Mouse (Mus musculus): ENCODE results near the gene Nat9. TPM values are rescaled to one million over a fixed set of nuclear protein-coding genes. Genes with fewer than 3 reads are reported as not detected.

The Nat9 gene
- polyA plus RNA-seq, 1 experiment = 35.3 TPM

- DNase-seq = peak; percentile 100
- Histone ChIP-seq H3K36me3 (ENCODE audit: control insufficient read depth, insufficient read depth, low read length) (no peaks in the 10 kb centered on the region), H3K27me3 (replicated peaks; ENCODE audit: control insufficient read depth, insufficient read depth, low read length) (no peaks in the 10 kb centered on the region), H3K4me1 (ENCODE audit: control insufficient read depth, insufficient read depth, low read length) (peaks cover 13% of the 10 kb centered on the region), H3K27ac (ENCODE audit: insufficient read depth, low read depth, low read length) (peak within 1 kb of the TSS; percentile 77), H3K4me3 (ENCODE audit: insufficient read depth, low read depth, low read length) (peak within 1 kb of the TSS; percentile 87)
- WGBS = under 1% methylated on average over 47 of the region's 47 CpGs
- TF ChIP-seq CTCF (conservative IDR thresholded peaks at IDR 0.05; ENCODE audit: insufficient read depth, insufficient read length, low read depth, low read length) = no peak
- TF ChIP-seq POLR2A (IDR thresholded peaks at IDR 0.05; ENCODE audit: low read depth, low read length) = peak; percentile 95
Measured at GRCm38 (mm10) chr11:115162832-115163480, 24.7 kb downstream of the Nat9 start, which contains the start of gene Slc9a3r1. Gene Slc9a3r1 (plus strand): TSS chr11:115163341.

GRCm38 (mm10) chr11:115162205-115162601 lies 25.5 kb downstream of the Nat9 start:
- H3K27ac ChIP-seq (ENCODE audit: insufficient read depth, low read depth, low read length) = no peak overlapping the region
- TF ChIP-seq POLR2A (IDR thresholded peaks at IDR 0.05; ENCODE audit: low read depth, low read length) (no peak), CTCF (conservative IDR thresholded peaks at IDR 0.05; ENCODE audit: insufficient read depth, insufficient read length, low read depth, low read length) (no peak)
- H3K27me3 ChIP-seq (replicated peaks; ENCODE audit: control insufficient read depth, insufficient read depth, low read length) = no peaks in the 10 kb centered on the region
- WGBS = 44% methylated on average over 9 of the region's 9 CpGs
- DNase-seq = no peak
- peaks cover 8% of the 10 kb centered on the region; the same call in 1 of the 2 replicates for H3K4me1 ChIP-seq (ENCODE audit: control insufficient read depth, insufficient read depth, low read length)
- H3K36me3 ChIP-seq (ENCODE audit: control insufficient read depth, insufficient read depth, low read length) = no peaks in the 10 kb centered on the region
- no peak overlapping the region for H3K4me3 ChIP-seq (ENCODE audit: insufficient read depth, low read depth, low read length)

GRCm38 (mm10) chr11:115161578-115162204 lies 26.0 kb downstream of the Nat9 start:
- Histone ChIP-seq H3K4me1 (ENCODE audit: control insufficient read depth, insufficient read depth, low read length) (peaks cover 7% of the 10 kb centered on the region; the same call in 1 of the 2 replicates), H3K27me3 (replicated peaks; ENCODE audit: control insufficient read depth, insufficient read depth, low read length) (no peaks in the 10 kb centered on the region), H3K4me3 (ENCODE audit: insufficient read depth, low read depth, low read length) (no peak overlapping the region), H3K27ac (ENCODE audit: insufficient read depth, low read depth, low read length) (no peak overlapping the region), H3K36me3 (ENCODE audit: control insufficient read depth, insufficient read depth, low read length) (no peaks in the 10 kb centered on the region)
- TF ChIP-seq POLR2A (IDR thresholded peaks at IDR 0.05; ENCODE audit: low read depth, low read length) = no peak
- TF ChIP-seq CTCF (conservative IDR thresholded peaks at IDR 0.05; ENCODE audit: insufficient read depth, insufficient read length, low read depth, low read length) = no peak
- no peak for DNase-seq
- WGBS = 69% methylated on average over 9 of the region's 9 CpGs

GRCm38 (mm10) chr11:115160883-115161577 lies 26.6 kb downstream of the Nat9 start:
- Histone ChIP-seq H3K36me3 (ENCODE audit: control insufficient read depth, insufficient read depth, low read length) (no peaks in the 10 kb centered on the region), H3K4me3 (ENCODE audit: insufficient read depth, low read depth, low read length) (no peak overlapping the region), H3K4me1 (ENCODE audit: control insufficient read depth, insufficient read depth, low read length) (peaks cover 5% of the 10 kb centered on the region; the same call in 1 of the 2 replicates), H3K27ac (ENCODE audit: insufficient read depth, low read depth, low read length) (no peak overlapping the region), H3K27me3 (replicated peaks; ENCODE audit: control insufficient read depth, insufficient read depth, low read length) (no peaks in the 10 kb centered on the region)
- peak; percentile 82 for DNase-seq
- TF ChIP-seq POLR2A (IDR thresholded peaks at IDR 0.05; ENCODE audit: low read depth, low read length) (no peak), CTCF (conservative IDR thresholded peaks at IDR 0.05; ENCODE audit: insufficient read depth, insufficient read length, low read depth, low read length) (peak; percentile 94)
- WGBS = 23% methylated on average over 10 of the region's 10 CpGs

- peak; percentile 95 for DNase-seq
- peak; percentile 91 for TF ChIP-seq CTCF (conservative IDR thresholded peaks at IDR 0.05; ENCODE audit: insufficient read depth, insufficient read length, low read depth, low read length)
- no peak for TF ChIP-seq POLR2A (IDR thresholded peaks at IDR 0.05; ENCODE audit: low read depth, low read length)
- no peaks in the 10 kb centered on the region for H3K36me3 ChIP-seq (ENCODE audit: control insufficient read depth, insufficient read depth, low read length)
- no peaks in the 10 kb centered on the region for H3K27me3 ChIP-seq (replicated peaks; ENCODE audit: control insufficient read depth, insufficient read depth, low read length)
- H3K4me3 ChIP-seq (ENCODE audit: insufficient read depth, low read depth, low read length) = no peak overlapping the region
- no peak overlapping the region for H3K27ac ChIP-seq (ENCODE audit: insufficient read depth, low read depth, low read length)
- 47% methylated on average over 11 of the region's 11 CpGs for WGBS
- H3K4me1 ChIP-seq (ENCODE audit: control insufficient read depth, insufficient read depth, low read length) = peaks cover 5% of the 10 kb centered on the region; the same call in 1 of the 2 replicates
Measured at GRCm38 (mm10) chr11:115160016-115160797, 27.5 kb downstream of the Nat9 start.

GRCm38 (mm10) chr11:115157933-115158719 lies 29.5 kb downstream of the Nat9 start:
- Histone ChIP-seq H3K27ac (ENCODE audit: insufficient read depth, low read depth, low read length) (no peak overlapping the region), H3K27me3 (replicated peaks; ENCODE audit: control insufficient read depth, insufficient read depth, low read length) (no peaks in the 10 kb centered on the region), H3K4me1 (ENCODE audit: control insufficient read depth, insufficient read depth, low read length) (peaks cover 5% of the 10 kb centered on the region; the same call in 1 of the 2 replicates), H3K36me3 (ENCODE audit: control insufficient read depth, insufficient read depth, low read length) (no peaks in the 10 kb centered on the region), H3K4me3 (ENCODE audit: insufficient read depth, low read depth, low read length) (no peak overlapping the region)
- WGBS = 36% methylated on average over 12 of the region's 12 CpGs
- TF ChIP-seq CTCF (conservative IDR thresholded peaks at IDR 0.05; ENCODE audit: insufficient read depth, insufficient read length, low read depth, low read length) = no peak
- TF ChIP-seq POLR2A (IDR thresholded peaks at IDR 0.05; ENCODE audit: low read depth, low read length) = no peak
- no peak for DNase-seq

All from kidney, adult 2 months (tissue).